9 mouse cellular contexts compared by ENCODE assay signal in the genomic region with DNA sequence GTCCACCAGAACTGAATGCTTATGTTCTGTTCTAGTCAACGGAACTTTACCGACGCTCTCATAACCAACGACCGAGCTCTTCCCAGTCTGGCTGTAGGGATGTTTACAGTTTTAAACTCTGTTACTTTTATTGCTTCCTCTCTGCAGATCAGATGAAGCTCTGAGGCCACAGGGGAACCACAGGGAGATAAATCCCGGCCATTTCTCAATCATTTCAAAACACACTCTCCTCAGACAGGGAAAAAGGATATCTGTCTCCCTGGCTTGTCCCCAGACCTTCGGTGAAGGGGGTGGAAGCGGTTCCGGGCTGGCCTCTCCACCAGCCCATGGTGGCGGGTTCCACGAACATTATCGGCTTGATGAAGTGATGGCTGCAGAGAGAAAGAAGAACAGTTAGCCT. TPM values are rescaled to one million over a fixed set of nuclear protein-coding genes. Genes with fewer than 3 reads are reported as not detected.
DNase-seq lines count a peak whose midpoint lies in the region; ATAC-seq and TF ChIP-seq lines count a peak whose summit lies in the region.
"Had no signal": no experiment of that assay in that cellular context is flagged by ENCODE, and none has a peak within 500 bp of the region (broad histone marks: within the 10 kb centered on the region; RNA-seq: fewer than 3 reads in every experiment).

No protein-coding gene starts in this region.

- TF ChIP-seq RAD21 in MEL (IDR thresholded peaks at IDR 0.05; ENCODE audit: low read depth, low read length): no peak

- peak overlapping the region; percentile 27 for H3K4me2 ChIP-seq in intestine, embryonic 14.5 days (ENCODE audit: low read length)
- H3K4me2 ChIP-seq in lung, embryonic 14.5 days: peak overlapping the region; percentile 37

- peak; percentile 88 to 93 for TF ChIP-seq EP300 in MEL (IDR thresholded peaks at IDR 0.05; ENCODE audit: low read depth in 1 of 2, low read length in 2 of 2)

- peak overlapping the region; percentile 23 to 42 for H3K4me3 ChIP-seq in MEL (ENCODE audit: control insufficient read depth in 1 of 2, insufficient read depth in 1 of 2, low read depth in 2 of 2, low read length in 2 of 2)
- H3K4me3 ChIP-seq in intestine, embryonic 14.5 days (ENCODE audit: low read depth, low read length): no peak overlapping the region
- no peak overlapping the region for H3K4me3 ChIP-seq in lung, embryonic 14.5 days (ENCODE audit: low read depth, low read length)
- H3K4me3 ChIP-seq: left cerebral cortex, adult 2 months had no signal

- H3K4me1 ChIP-seq in MEL (ENCODE audit: control insufficient read depth in 1 of 2, insufficient read depth in 2 of 2, low read length in 2 of 2): peaks cover 11 to 13% of the 10 kb centered on the region in 2 experiments
- peaks cover 25% of the 10 kb centered on the region for H3K4me1 ChIP-seq in intestine, embryonic 14.5 days (replicated peaks; ENCODE audit: control insufficient read depth, insufficient read depth, low read length)
- H3K4me1 ChIP-seq in lung, embryonic 14.5 days (ENCODE audit: insufficient read depth): peaks cover 23% of the 10 kb centered on the region

- ATAC-seq in intestine, embryonic 14.5 days (replicated peaks; ENCODE audit: low FRiP score, low TSS enrichment, low read depth): no peak
- peak; percentile 18; the same call in 1 of the 2 replicates for ATAC-seq in lung, embryonic 14.5 days (ENCODE audit: insufficient read depth)
- no peak for ATAC-seq in cerebellum, adult (ENCODE audit: insufficient number of reproducible peaks, low FRiP score, low TSS enrichment)

- H3K27me3 ChIP-seq in MEL (ENCODE audit: control insufficient read depth in 1 of 2, insufficient read depth in 2 of 2, low read length in 2 of 2): no peaks in the 10 kb centered on the region
- no peaks in the 10 kb centered on the region for H3K27me3 ChIP-seq in intestine, embryonic 14.5 days (replicated peaks; ENCODE audit: control insufficient read depth, insufficient read depth, low read length)
- no peaks in the 10 kb centered on the region for H3K27me3 ChIP-seq in lung, embryonic 14.5 days (ENCODE audit: insufficient read depth, low read length)

- no peaks in the 10 kb centered on the region for H3K9me3 ChIP-seq in MEL (replicated peaks; ENCODE audit: insufficient read depth, low read length)
- no peaks in the 10 kb centered on the region for H3K9me3 ChIP-seq in intestine, embryonic 14.5 days (ENCODE audit: control insufficient read depth, low read length)
- no peaks in the 10 kb centered on the region for H3K9me3 ChIP-seq in lung, embryonic 14.5 days (ENCODE audit: low read depth, low read length)

- H3K36me3 ChIP-seq in MEL (ENCODE audit: control insufficient read depth in 1 of 2, insufficient read depth in 2 of 2, low read length in 2 of 2): peaks cover 0 to 10% of the 10 kb centered on the region in 2 experiments; a peak in 2 of 4 replicates
- no peaks in the 10 kb centered on the region for H3K36me3 ChIP-seq in intestine, embryonic 14.5 days (ENCODE audit: control insufficient read depth, insufficient read depth, low read length)
- H3K36me3 ChIP-seq in lung, embryonic 14.5 days (ENCODE audit: insufficient read depth): 0 out of 2 replicates have a peak, but pooled peaks cover 3% of the 10 kb centered on the region

- H3K27ac ChIP-seq in MEL (ENCODE audit: control insufficient read depth, low read depth, low read length): peak overlapping the region; percentile 78
- H3K27ac ChIP-seq in intestine, embryonic 14.5 days (ENCODE audit: low read depth): peak overlapping the region; percentile 64
- H3K27ac ChIP-seq in lung, embryonic 14.5 days (ENCODE audit: low read depth): peak overlapping the region; percentile 79
- H3K27ac ChIP-seq: left cerebral cortex, adult 2 months had no signal

- WGBS in intestine, embryonic 14.5 days: 25% methylated on average over 12 of the region's 12 CpGs
- WGBS in lung, embryonic 14.5 days: 34% methylated on average over 12 of the region's 12 CpGs

- peak overlapping the region; percentile 37 for H3K9ac ChIP-seq in MEL (ENCODE audit: control insufficient read depth, low read depth, low read length, poor library complexity, severe bottlenecking)
- H3K9ac ChIP-seq in intestine, embryonic 14.5 days (ENCODE audit: low read length): no peak overlapping the region; the same call in 1 of the 2 replicates
- H3K9ac ChIP-seq in lung, embryonic 14.5 days: peak overlapping the region; percentile 27; the same call in 1 of the 2 replicates

- H3K79me2 ChIP-seq in MEL (ENCODE audit: control insufficient read depth, insufficient read depth, low read length, poor library complexity): no peaks in the 10 kb centered on the region

- peak; percentile 62 to 65 for DNase-seq in heart, adult 18-20 months
- no peak for DNase-seq in heart, adult 8-10 months (ENCODE audit: low spot score)
- DNase-seq in MEL (ENCODE audit: low read depth, low spot score): peak; percentile 75
- no peak for DNase-seq in intestine, embryonic 14.5 days (ENCODE audit: low spot score)
- peak; percentile 68 for DNase-seq in lung, embryonic 14.5 days
- DNase-seq in thymus, postnatal 36 days: no peak
- no peak for DNase-seq in layer of hippocampus, adult 9-11 months

- no peak for TF ChIP-seq POLR2A in MEL (IDR thresholded peaks at IDR 0.05; ENCODE audit: control insufficient read depth in 1 of 2, insufficient read depth in 1 of 2, low read depth in 1 of 2, low read length in 2 of 2, poor library complexity in 1 of 2)

- no peak for TF ChIP-seq CTCF in MEL (IDR thresholded peaks at IDR 0.05 in 2 of 3, conservative IDR thresholded peaks at IDR 0.05 in 1 of 3; ENCODE audit: control insufficient read depth in 1 of 3, insufficient read depth in 1 of 3, low read depth in 2 of 3, low read length in 3 of 3, poor library complexity in 1 of 3, severe bottlenecking in 1 of 3)
- no peak for TF ChIP-seq CTCF in lung, embryonic 14.5 days (IDR thresholded peaks at IDR 0.05; ENCODE audit: low read depth)

TF ChIP-seq in MEL, 35 proteins besides CTCF, POLR2A, EP300 and RAD21 (continues in another document):
- TF ChIP-seq TCF12 (IDR thresholded peaks at IDR 0.05; ENCODE audit: low read depth, low read length) (peak; percentile 84), ZNF384 (IDR thresholded peaks at IDR 0.05; ENCODE audit: low read depth, low read length) (no peak), CHD1 (IDR thresholded peaks at IDR 0.05; ENCODE audit: low read depth, low read length) (no peak), MEF2A (IDR thresholded peaks at IDR 0.05; ENCODE audit: extremely low read depth, insufficient replicate concordance, low read depth, low read length, poor library complexity, severe bottlenecking) (no peak), SIN3A (IDR thresholded peaks at IDR 0.05; ENCODE audit: low read length) (peak; percentile 90), TAL1 (IDR thresholded peaks at IDR 0.05; ENCODE audit: low read length) (peak; percentile 73), NRF1 (IDR thresholded peaks at IDR 0.05; ENCODE audit: insufficient read depth, low read depth, low read length, poor library complexity, severe bottlenecking) (no peak), MXI1 (IDR thresholded peaks at IDR 0.05; ENCODE audit: low read depth, low read length) (peak; percentile 52; the same call in 1 of the 2 replicates), ZC3H11A (IDR thresholded peaks at IDR 0.05; ENCODE audit: low read depth, low read length) (no peak), NELFE (IDR thresholded peaks at IDR 0.05; ENCODE audit: low read depth, low read length) (no peak), MAFK (IDR thresholded peaks at IDR 0.05; ENCODE audit: borderline replicate concordance, low read depth, low read length) (peak; percentile 80), HCFC1 (IDR thresholded peaks at IDR 0.05; ENCODE audit: low read depth, low read length) (no peak), MYB (IDR thresholded peaks at IDR 0.05; ENCODE audit: low read depth, low read length) (peak; percentile 75), BHLHE40 (IDR thresholded peaks at IDR 0.05; ENCODE audit: borderline replicate concordance, low read depth, low read length) (0 out of 2 replicates have a peak, but pooled peaks have one; percentile 31), MYC (IDR thresholded peaks at IDR 0.05; ENCODE audit: low read depth, low read length) (peak; percentile 56; the same call in 1 of the 2 replicates), GABPA (IDR thresholded peaks at IDR 0.05; ENCODE audit: low read depth, low read length) (no peak), ETS1 (IDR thresholded peaks at IDR 0.05; ENCODE audit: low read depth, low read length) (peak; percentile 85), UBTF (IDR thresholded peaks at IDR 0.05; ENCODE audit: borderline replicate concordance, insufficient read depth, low read depth, low read length) (peak; percentile 76; the same call in 1 of the 2 replicates), KAT2A (conservative IDR thresholded peaks at IDR 0.05; ENCODE audit: low read depth, low read length) (no peak), JUND (IDR thresholded peaks at IDR 0.05; ENCODE audit: low read depth, low read length) (no peak), USF2 (IDR thresholded peaks at IDR 0.05; ENCODE audit: borderline replicate concordance in 1 of 2, insufficient read depth in 1 of 2, low read depth in 1 of 2, low read length in 2 of 2) (no peak), ZMIZ1 (IDR thresholded peaks at IDR 0.05; ENCODE audit: low read depth, low read length) (no peak), USF1 (IDR thresholded peaks at IDR 0.05; ENCODE audit: low read depth, low read length) (no peak), CHD2 (IDR thresholded peaks at IDR 0.05; ENCODE audit: low read length) (no peak; the same call in 1 of the 2 replicates), MAZ (IDR thresholded peaks at IDR 0.05; ENCODE audit: low read depth, low read length) (peak; percentile 39; the same call in 1 of the 2 replicates), MAX (IDR thresholded peaks at IDR 0.05; ENCODE audit: low read length) (no peak), ELF1 (IDR thresholded peaks at IDR 0.05; ENCODE audit: low read depth, low read length) (peak; percentile 41; the same call in 1 of the 2 replicates), POLR2AphosphoS2 (IDR thresholded peaks at IDR 0.05; ENCODE audit: low read length) (no peak), E2F4 (IDR thresholded peaks at IDR 0.05; ENCODE audit: borderline replicate concordance, low read depth, low read length) (no peak), RCOR1 (IDR thresholded peaks at IDR 0.05; ENCODE audit: low read depth, low read length) (peak; percentile 99)

RNA-seq across cellular contexts. Expression of a gene that starts 59.3 kb away (rescaled TPM):
- total RNA-seq in heart, adult 18-20 months (2021): 10 to 100 TPM; 10.3 to 11.8 TPM
- 10 to 100 TPM; 10.7 to 12.1 (median 11.7) TPM for total RNA-seq in heart, adult 8-10 months (2022)
- total RNA-seq in MEL (2012; rRNA removed): 4.2 and 5.0 TPM in 2 replicates
- polyA plus RNA-seq in MEL (2012; ENCODE audit: insufficient read depth in 1 of 2, insufficient read length in 2 of 2, low read depth in 1 of 2, low replicate concordance in 2 of 2, missing spikeins in 1 of 2): 10 to 100 TPM in 1 of 2 experiments, not detected in 1; 15.8 TPM
- polyA plus RNA-seq in intestine, embryonic 14.5 days (2014; fragmentation: Nextera tagmentation; extraction: Ambion mirVana): 19.6 and 19.8 TPM in 2 replicates
- 27.5 and 28.0 TPM in 2 replicates for polyA plus RNA-seq in lung, embryonic 14.5 days (2014; fragmentation: Nextera tagmentation; extraction: Ambion mirVana)

Comparison
In these comparisons a context has a peak if more than half of its experiments do, and no peak if none do; other contexts are left out.
1. DNase-seq: peak in heart, adult 18-20 months (2 of 2), MEL (single experiment) and lung, embryonic 14.5 days (single experiment); none in heart, adult 8-10 months (single experiment), intestine, embryonic 14.5 days (single experiment), thymus, postnatal 36 days (0 of 2) and layer of hippocampus, adult 9-11 months (single experiment).
2. H3K4me3 ChIP-seq: peak in MEL (2 of 2); none in intestine, embryonic 14.5 days (single experiment) and lung, embryonic 14.5 days (single experiment).
3. Peak in every context shown above with its lines, with median percentiles within 50 percentile points of each other: H3K27ac ChIP-seq.